ENCODE assay signal across 18 mouse cellular contexts in genomic region chr8:88542596-88543213, GRCm38 (mm10). TPM values are rescaled to one million over a fixed set of nuclear protein-coding genes. Genes with fewer than 3 reads are reported as not detected.
DNase-seq lines count a peak whose midpoint lies in the region; ATAC-seq and TF ChIP-seq lines count a peak whose summit lies in the region.
"Had no signal": no experiment of that assay in that cellular context is flagged by ENCODE, and none has a peak within 500 bp of the region (broad histone marks: within the 10 kb centered on the region; RNA-seq: fewer than 3 reads in every experiment).

No protein-coding gene starts in this region.

- H3K9ac ChIP-seq in heart, embryonic 16.5 days (ENCODE audit: low read length): no peak overlapping the region
- no peak overlapping the region for H3K9ac ChIP-seq in heart, adult 2 months (ENCODE audit: low read depth, low read length)
- no peak overlapping the region for H3K9ac ChIP-seq in lung, embryonic 14.5 days
- no peak overlapping the region for H3K9ac ChIP-seq in stomach, embryonic 16.5 days (ENCODE audit: low read length)
- H3K9ac ChIP-seq: forebrain, postnatal 0 days; heart, embryonic 15.5 days had no signal

- H3K4me2 ChIP-seq in heart, embryonic 16.5 days (ENCODE audit: low read depth, low read length): no peak overlapping the region
- no peak overlapping the region for H3K4me2 ChIP-seq in lung, embryonic 14.5 days
- H3K4me2 ChIP-seq in stomach, embryonic 16.5 days (ENCODE audit: low read depth, low read length): no peak overlapping the region
- H3K4me2 ChIP-seq: heart, embryonic 15.5 days; liver, embryonic 11.5 days had no signal

- H3K27ac ChIP-seq in heart, embryonic 16.5 days (ENCODE audit: low read length): no peak overlapping the region
- no peak overlapping the region for H3K27ac ChIP-seq in heart, adult 2 months
- peak overlapping the region; percentile 63; the same call in 1 of the 2 replicates for H3K27ac ChIP-seq in lung, embryonic 14.5 days (ENCODE audit: low read depth)
- H3K27ac ChIP-seq in stomach, embryonic 16.5 days (ENCODE audit: low read length): peak overlapping the region; percentile 18; the same call in 1 of the 2 replicates
- H3K27ac ChIP-seq: heart, embryonic 15.5 days had no signal

- no peak overlapping the region for H3K4me3 ChIP-seq in heart, embryonic 16.5 days (ENCODE audit: low read length)
- no peak overlapping the region for H3K4me3 ChIP-seq in heart, adult 2 months
- H3K4me3 ChIP-seq in lung, embryonic 14.5 days (ENCODE audit: low read depth, low read length): no peak overlapping the region
- H3K4me3 ChIP-seq in stomach, embryonic 16.5 days (replicated peaks; ENCODE audit: low read length): no peak overlapping the region
- H3K4me3 ChIP-seq: heart, embryonic 15.5 days had no signal

- H3K79me2 ChIP-seq in heart, adult 2 months (replicated peaks; ENCODE audit: control insufficient read depth, insufficient read depth, low read length): no peaks in the 10 kb centered on the region

- ATAC-seq in heart, embryonic 16.5 days (replicated peaks; ENCODE audit: extremely low read depth, insufficient read depth, low FRiP score): 0 out of 2 replicates have a peak, but pooled peaks have one; percentile 15
- ATAC-seq in lung, embryonic 14.5 days (ENCODE audit: insufficient read depth): no peak
- no peak for ATAC-seq in stomach, embryonic 16.5 days (ENCODE audit: insufficient read depth, low FRiP score)
- ATAC-seq: forebrain, postnatal 0 days had no signal

- TF ChIP-seq POLR2A in heart, adult 2 months (IDR thresholded peaks at IDR 0.05; ENCODE audit: insufficient read depth, low read depth, low read length): no peak

- TF ChIP-seq EP300 in heart, adult 2 months (IDR thresholded peaks at IDR 0.05; ENCODE audit: insufficient read depth, low read depth, low read length): no peak

- no peaks in the 10 kb centered on the region for H3K36me3 ChIP-seq in heart, embryonic 16.5 days (ENCODE audit: control insufficient read depth, insufficient read depth)
- H3K36me3 ChIP-seq in heart, adult 2 months (ENCODE audit: control insufficient read depth, insufficient read depth, low read length): no peaks in the 10 kb centered on the region
- H3K36me3 ChIP-seq in lung, embryonic 14.5 days (ENCODE audit: insufficient read depth): peaks cover 7% of the 10 kb centered on the region; the same call in 1 of the 2 replicates
- H3K36me3 ChIP-seq in stomach, embryonic 16.5 days (ENCODE audit: control insufficient read depth, insufficient read depth, low read length): no peaks in the 10 kb centered on the region
- H3K36me3 ChIP-seq: heart, embryonic 15.5 days had no signal

- no peaks in the 10 kb centered on the region for H3K9me3 ChIP-seq in heart, embryonic 16.5 days (replicated peaks; ENCODE audit: control insufficient read depth, low read length)
- H3K9me3 ChIP-seq in lung, embryonic 14.5 days (ENCODE audit: low read depth, low read length): no peaks in the 10 kb centered on the region
- H3K9me3 ChIP-seq in stomach, embryonic 16.5 days (replicated peaks; ENCODE audit: control insufficient read depth, low read length): no peaks in the 10 kb centered on the region
- H3K9me3 ChIP-seq: heart, embryonic 15.5 days had no signal

- peak; percentile 52 for DNase-seq in adrenal gland, adult 2 months
- no peak for DNase-seq in adrenal gland, postnatal 25 days
- DNase-seq in heart, adult 2 months: no peak
- DNase-seq in lung, embryonic 14.5 days: peak; percentile 41
- no peak for DNase-seq in lung, adult 18-20 months
- DNase-seq in layer of hippocampus, postnatal 25 days (ENCODE audit: extremely low spot score in 1 of 2, low spot score in 1 of 2): no peak
- DNase-seq: cerebellum, adult 8-10 months; forebrain, postnatal 0 days; kidney, adult 11 months; kidney, postnatal 14 days; midbrain, embryonic 14.5 days; right cerebral cortex, adult 18-20 months; thymus, postnatal 4 days had no signal

- intact Hi-C loops in heart, adult 2 months (cut with DNase I): no loop called here

- no peak for TF ChIP-seq CTCF in heart, adult 2 months (IDR thresholded peaks at IDR 0.05)
- TF ChIP-seq CTCF in lung, embryonic 14.5 days (IDR thresholded peaks at IDR 0.05; ENCODE audit: low read depth): no peak

- H3K4me1 ChIP-seq in heart, embryonic 16.5 days (ENCODE audit: control insufficient read depth, insufficient read depth, low read length): peaks cover 7% of the 10 kb centered on the region
- H3K4me1 ChIP-seq in heart, adult 2 months (ENCODE audit: control insufficient read depth, insufficient read depth, low read length): peaks cover 5% of the 10 kb centered on the region
- peaks cover 44% of the 10 kb centered on the region for H3K4me1 ChIP-seq in lung, embryonic 14.5 days (ENCODE audit: insufficient read depth)
- H3K4me1 ChIP-seq in stomach, embryonic 16.5 days (ENCODE audit: control insufficient read depth, insufficient read depth, low read length): peaks cover 48% of the 10 kb centered on the region

- H3K27me3 ChIP-seq in heart, embryonic 16.5 days (ENCODE audit: control insufficient read depth, insufficient read depth, low read length): no peaks in the 10 kb centered on the region
- H3K27me3 ChIP-seq in heart, adult 2 months (ENCODE audit: control insufficient read depth, insufficient read depth, low read length): no peaks in the 10 kb centered on the region
- no peaks in the 10 kb centered on the region for H3K27me3 ChIP-seq in lung, embryonic 14.5 days (ENCODE audit: insufficient read depth, low read length)
- H3K27me3 ChIP-seq in stomach, embryonic 16.5 days (ENCODE audit: control insufficient read depth, insufficient read depth, low read length): no peaks in the 10 kb centered on the region
- H3K27me3 ChIP-seq: CH12.LX; heart, embryonic 15.5 days had no signal

- 68% methylated on average over 9 of the region's 9 CpGs for WGBS in heart, embryonic 16.5 days
- 73% methylated on average over 9 of the region's 9 CpGs for WGBS in heart, adult 2 months
- WGBS in lung, embryonic 14.5 days: 79% methylated on average over 9 of the region's 9 CpGs
- 75% methylated on average over 9 of the region's 9 CpGs for WGBS in stomach, embryonic 16.5 days

RNA-seq across cellular contexts. Expression of gene Nkd1, which starts 21.6 kb away (rescaled TPM):
- 10 to 100 TPM; 43.5 to 53.9 TPM for total RNA-seq in adrenal gland, adult 2 months (2021)
- polyA plus RNA-seq in adrenal gland, adult 2 months (2012; rRNA removed): 56.8 and 62.0 TPM in 2 replicates
- 44.0 and 44.8 TPM in 2 replicates for total RNA-seq in adrenal gland, postnatal 25 days (2021)
- 12.3 and 15.4 TPM in 2 replicates for polyA plus RNA-seq in heart, embryonic 16.5 days (2015; fragmentation: Nextera tagmentation; extraction: Ambion mirVana)
- total RNA-seq in heart, adult 2 months (2021): 1 to 10 TPM; 2.3 to 2.9 TPM
- polyA plus RNA-seq in heart, adult 2 months (2012; rRNA removed): 3.4 and 3.6 TPM in 2 replicates
- polyA plus RNA-seq in lung, embryonic 14.5 days (2014; fragmentation: Nextera tagmentation; extraction: Ambion mirVana): 53.6 and 63.4 TPM in 2 replicates
- 36.4 and 36.8 TPM in 2 replicates for polyA plus RNA-seq in stomach, embryonic 16.5 days (2015; fragmentation: Nextera tagmentation; extraction: Ambion mirVana)
- total RNA-seq in layer of hippocampus, postnatal 25 days (2021): 10 to 100 TPM; 10.8 to 15.0 TPM

Comparison
In these comparisons a context has a peak if more than half of its experiments do, and no peak if none do; other contexts are left out.
1. DNase-seq: peak in adrenal gland, adult 2 months (single experiment) and lung, embryonic 14.5 days (single experiment); none in adrenal gland, postnatal 25 days (single experiment), heart, adult 2 months (0 of 2), lung, adult 18-20 months (0 of 2) and layer of hippocampus, postnatal 25 days (0 of 2).
2. H3K27ac ChIP-seq: peak in lung, embryonic 14.5 days (single experiment) and stomach, embryonic 16.5 days (single experiment); none in heart, embryonic 16.5 days (single experiment) and heart, adult 2 months (single experiment).